ENCODE assay signal across 8 mouse cellular contexts in genomic region chr2:73273249-73274118, GRCm38 (mm10). TPM values are rescaled to one million over a fixed set of nuclear protein-coding genes. Genes with fewer than 3 reads are reported as not detected.
DNase-seq lines count a peak whose midpoint lies in the region; ATAC-seq and TF ChIP-seq lines count a peak whose summit lies in the region.

No protein-coding gene starts in this region.

- no peak overlapping the region for H3K27ac ChIP-seq in lung, embryonic 14.5 days (ENCODE audit: low read depth)
- H3K27ac ChIP-seq in heart, postnatal 0 days (ENCODE audit: low read depth): no peak overlapping the region
- H3K27ac ChIP-seq in liver, embryonic 11.5 days (ENCODE audit: low read depth, low read length): no peak overlapping the region
- no peak overlapping the region for H3K27ac ChIP-seq in small intestine, adult 2 months (ENCODE audit: insufficient read depth, low read depth, low read length)

- peak; percentile 45 for DNase-seq in lung, embryonic 14.5 days
- no peak for DNase-seq in lung, adult 18-20 months
- DNase-seq in embryo, embryonic 10 days (ENCODE audit: low spot score): peak; percentile 63
- no peak for DNase-seq in heart, postnatal 0 days (ENCODE audit: low spot score)
- peak; percentile 66 for DNase-seq in liver, embryonic 11.5 days (ENCODE audit: low spot score)
- DNase-seq in left cerebral cortex, postnatal 14 days (ENCODE audit: low spot score in 2 of 2): no peak
- DNase-seq in layer of hippocampus, postnatal 14 days (ENCODE audit: low spot score in 2 of 2): no peak

- H3K9me3 ChIP-seq in lung, embryonic 14.5 days (ENCODE audit: low read depth, low read length): no peaks in the 10 kb centered on the region
- no peaks in the 10 kb centered on the region for H3K9me3 ChIP-seq in heart, postnatal 0 days (replicated peaks; ENCODE audit: control insufficient read depth, low read length)
- H3K9me3 ChIP-seq in liver, embryonic 11.5 days (ENCODE audit: control insufficient read depth, low read length): no peaks in the 10 kb centered on the region

- no peak overlapping the region for H3K9ac ChIP-seq in lung, embryonic 14.5 days
- no peak overlapping the region for H3K9ac ChIP-seq in heart, postnatal 0 days (replicated peaks; ENCODE audit: low read depth, low read length)
- H3K9ac ChIP-seq in liver, embryonic 11.5 days (ENCODE audit: low read depth, low read length): 0 out of 2 replicates have a peak overlapping the region, but pooled peaks have one; percentile 25

- H3K4me2 ChIP-seq in lung, embryonic 14.5 days: peak overlapping the region; percentile 64
- H3K4me2 ChIP-seq in heart, postnatal 0 days (ENCODE audit: low read depth, low read length): peak overlapping the region; percentile 62
- peak overlapping the region; percentile 77 for H3K4me2 ChIP-seq in liver, embryonic 11.5 days

- no peaks in the 10 kb centered on the region for H3K36me3 ChIP-seq in lung, embryonic 14.5 days (ENCODE audit: insufficient read depth)
- no peaks in the 10 kb centered on the region for H3K36me3 ChIP-seq in heart, postnatal 0 days (replicated peaks; ENCODE audit: control insufficient read depth, insufficient read depth, low read length)
- H3K36me3 ChIP-seq in liver, embryonic 11.5 days (ENCODE audit: control insufficient read depth, insufficient read depth, low read length): no peaks in the 10 kb centered on the region
- no peaks in the 10 kb centered on the region for H3K36me3 ChIP-seq in small intestine, adult 2 months (ENCODE audit: control insufficient read depth, insufficient read depth, low read length)

- H3K4me1 ChIP-seq in lung, embryonic 14.5 days (ENCODE audit: insufficient read depth): 0 out of 2 replicates have a peak, but pooled peaks cover 4% of the 10 kb centered on the region
- peaks cover 18% of the 10 kb centered on the region for H3K4me1 ChIP-seq in heart, postnatal 0 days (ENCODE audit: control insufficient read depth, insufficient read depth)
- H3K4me1 ChIP-seq in liver, embryonic 11.5 days (replicated peaks; ENCODE audit: control insufficient read depth, insufficient read depth, low read length): peaks cover 23% of the 10 kb centered on the region
- peaks cover 22% of the 10 kb centered on the region for H3K4me1 ChIP-seq in small intestine, adult 2 months (ENCODE audit: control insufficient read depth, insufficient read depth, insufficient read length, low read length)

- peak overlapping the region; percentile 37 for H3K4me3 ChIP-seq in lung, embryonic 14.5 days (ENCODE audit: low read depth, low read length)
- H3K4me3 ChIP-seq in heart, postnatal 0 days (ENCODE audit: low read depth, low read length): peak overlapping the region; percentile 43
- H3K4me3 ChIP-seq in liver, embryonic 11.5 days (ENCODE audit: low read depth, low read length): peak overlapping the region; percentile 49
- peak overlapping the region; percentile 49 for H3K4me3 ChIP-seq in small intestine, adult 2 months (ENCODE audit: low read depth, low read length)

- ATAC-seq in lung, embryonic 14.5 days (ENCODE audit: insufficient read depth): peak; percentile 33
- 0 out of 2 replicates have a peak, but pooled peaks have one; percentile 16 for ATAC-seq in heart, postnatal 0 days (ENCODE audit: insufficient read depth, low read depth)
- ATAC-seq in liver, embryonic 11.5 days (replicated peaks; ENCODE audit: low FRiP score): peak; percentile 17; the same call in 1 of the 2 replicates

- no peak for TF ChIP-seq EP300 in heart, postnatal 0 days (IDR thresholded peaks at IDR 0.05; ENCODE audit: low read depth)

- under 1% methylated on average over 96 of the region's 110 CpGs for WGBS in lung, embryonic 14.5 days
- WGBS in heart, postnatal 0 days: 1% methylated on average over 93 of the region's 110 CpGs
- under 1% methylated on average over 107 of the region's 110 CpGs for WGBS in liver, embryonic 11.5 days
- 1% methylated on average over 97 of the region's 110 CpGs for WGBS in small intestine, adult 2 months

- TF ChIP-seq CTCF in lung, embryonic 14.5 days (IDR thresholded peaks at IDR 0.05; ENCODE audit: low read depth): no peak
- no peak for TF ChIP-seq CTCF in heart, postnatal 0 days (IDR thresholded peaks at IDR 0.05; ENCODE audit: low read depth)
- no peak for TF ChIP-seq CTCF in small intestine, adult 2 months (IDR thresholded peaks at IDR 0.05; ENCODE audit: extremely low read depth, insufficient read length, insufficient replicate concordance, low read depth, low read length)

- TF ChIP-seq POLR2A in small intestine, adult 2 months (IDR thresholded peaks at IDR 0.05; ENCODE audit: low read depth, low read length): no peak

- intact Hi-C loops in left cerebral cortex, postnatal 14 days (cut with DNase I): loop anchor here (5.0 to 10.0 kb wide), 3 partner anchors 549 to 1741 kb away; partner anchors contain the start of genes Hoxd11 and Hoxd12

- peaks cover 90% of the 10 kb centered on the region for H3K27me3 ChIP-seq in lung, embryonic 14.5 days (ENCODE audit: insufficient read depth, low read length)
- peaks cover 89% of the 10 kb centered on the region for H3K27me3 ChIP-seq in heart, postnatal 0 days (ENCODE audit: control insufficient read depth, insufficient read depth, low read length)
- H3K27me3 ChIP-seq in liver, embryonic 11.5 days (replicated peaks; ENCODE audit: control insufficient read depth, insufficient read depth, low read length): peaks cover 92% of the 10 kb centered on the region
- H3K27me3 ChIP-seq in small intestine, adult 2 months (ENCODE audit: control insufficient read depth, insufficient read depth, low read length): peaks cover 76% of the 10 kb centered on the region

RNA-seq across cellular contexts. Expression of gene Sp9, which starts 1.8 kb away (rescaled TPM):
- not detected in 2 replicates for polyA plus RNA-seq in lung, embryonic 14.5 days (2014; fragmentation: Nextera tagmentation; extraction: Ambion mirVana)
- not detected in 2 replicates for total RNA-seq in heart, postnatal 0 days (2014; rRNA removed; ENCODE audit: low replicate concordance)
- not detected in 2 replicates for polyA plus RNA-seq in heart, postnatal 0 days (2015; fragmentation: Nextera tagmentation; extraction: Ambion mirVana)
- 0.05 TPM in 1 of 2 replicates, not detected in the other for polyA plus RNA-seq in liver, embryonic 11.5 days (2014; fragmentation: Nextera tagmentation; extraction: Ambion mirVana)
- polyA plus RNA-seq in small intestine, adult 2 months (2012; rRNA removed): 0.03 TPM in 1 of 2 replicates, not detected in the other
- total RNA-seq in left cerebral cortex, postnatal 14 days (2021): 1 to 10 TPM; 3.4 to 3.8 TPM
- 1 to 10 TPM; 4.6 to 4.8 TPM for total RNA-seq in layer of hippocampus, postnatal 14 days (2021)

RNA-seq across cellular contexts. Expression of gene Scrn3, which starts 38.9 kb away (rescaled TPM):
- polyA plus RNA-seq in lung, embryonic 14.5 days (2014; fragmentation: Nextera tagmentation; extraction: Ambion mirVana): 15.0 and 15.9 TPM in 2 replicates
- 10.5 and 16.3 TPM in 2 replicates for total RNA-seq in heart, postnatal 0 days (2014; rRNA removed; ENCODE audit: low replicate concordance)
- 13.5 and 13.8 TPM in 2 replicates for polyA plus RNA-seq in heart, postnatal 0 days (2015; fragmentation: Nextera tagmentation; extraction: Ambion mirVana)
- polyA plus RNA-seq in liver, embryonic 11.5 days (2014; fragmentation: Nextera tagmentation; extraction: Ambion mirVana): 27.6 and 31.6 TPM in 2 replicates
- polyA plus RNA-seq in small intestine, adult 2 months (2012; rRNA removed): 1.1 and 1.6 TPM in 2 replicates
- total RNA-seq in left cerebral cortex, postnatal 14 days (2021): 10 to 100 TPM; 13.6 to 14.4 TPM
- 10 to 100 TPM; 15.0 to 16.8 TPM for total RNA-seq in layer of hippocampus, postnatal 14 days (2021)

RNA-seq across cellular contexts. Expression of gene Cir1, which starts 39.0 kb away (rescaled TPM):
- polyA plus RNA-seq in lung, embryonic 14.5 days (2014; fragmentation: Nextera tagmentation; extraction: Ambion mirVana): 20.9 and 23.8 TPM in 2 replicates
- total RNA-seq in heart, postnatal 0 days (2014; rRNA removed; ENCODE audit: low replicate concordance): 0.08 and 3.9 TPM in 2 replicates
- 20.0 and 24.3 TPM in 2 replicates for polyA plus RNA-seq in heart, postnatal 0 days (2015; fragmentation: Nextera tagmentation; extraction: Ambion mirVana)
- polyA plus RNA-seq in liver, embryonic 11.5 days (2014; fragmentation: Nextera tagmentation; extraction: Ambion mirVana): 22.1 and 22.6 TPM in 2 replicates
- polyA plus RNA-seq in small intestine, adult 2 months (2012; rRNA removed): 0.28 and 0.70 TPM in 2 replicates
- total RNA-seq in left cerebral cortex, postnatal 14 days (2021): 10 to 100 TPM; 23.0 to 23.6 TPM
- total RNA-seq in layer of hippocampus, postnatal 14 days (2021): 10 to 100 TPM; 25.7 to 25.9 TPM

RNA-seq across cellular contexts. Expression of gene Ola1, which starts 54.8 kb away (rescaled TPM):
- 79.2 and 80.9 TPM in 2 replicates for polyA plus RNA-seq in lung, embryonic 14.5 days (2014; fragmentation: Nextera tagmentation; extraction: Ambion mirVana)
- total RNA-seq in heart, postnatal 0 days (2014; rRNA removed; ENCODE audit: low replicate concordance): 33.3 and 34.6 TPM in 2 replicates
- polyA plus RNA-seq in heart, postnatal 0 days (2015; fragmentation: Nextera tagmentation; extraction: Ambion mirVana): 66.2 and 67.0 TPM in 2 replicates
- polyA plus RNA-seq in liver, embryonic 11.5 days (2014; fragmentation: Nextera tagmentation; extraction: Ambion mirVana): 109 and 116 TPM in 2 replicates
- 1.4 and 1.5 TPM in 2 replicates for polyA plus RNA-seq in small intestine, adult 2 months (2012; rRNA removed)
- total RNA-seq in left cerebral cortex, postnatal 14 days (2021): 100 to 1,000 TPM; 113 to 120 TPM
- total RNA-seq in layer of hippocampus, postnatal 14 days (2021): 100 to 1,000 TPM; 120 to 128 TPM

Comparison
In these comparisons a context has a peak if more than half of its experiments do, and no peak if none do; other contexts are left out.
1. DNase-seq: peak in lung, embryonic 14.5 days (single experiment), embryo, embryonic 10 days (single experiment) and liver, embryonic 11.5 days (single experiment); none in lung, adult 18-20 months (0 of 2), heart, postnatal 0 days (single experiment), left cerebral cortex, postnatal 14 days (0 of 2) and layer of hippocampus, postnatal 14 days (0 of 2).
2. RNA of gene Cir1, which starts 39.0 kb away (polyA plus RNA-seq): 22.1 to 22.6 TPM in liver, embryonic 11.5 days, 20.9 to 23.8 TPM in lung, embryonic 14.5 days and 20.0 to 24.3 TPM in heart, postnatal 0 days; 0.28 to 0.70 TPM in small intestine, adult 2 months; every median in the first group is over 10 times any median in the second.
3. Peak in every context shown above with its lines, with median percentiles within 50 percentile points of each other: ATAC-seq, H3K4me2 ChIP-seq and H3K4me3 ChIP-seq.